Mouse (Mus musculus) frontal cortex, postnatal 36 days (tissue): ENCODE measurements around the gene Col15a1.

Experiments used
- DNase-seq, 2 experiments: peaks; one replicate each; pipeline ENCODE4 v3.0.0; 2022; ENCODE audit warnings: low spot score in 2 of 2

The Col15a1 gene

DNA sequence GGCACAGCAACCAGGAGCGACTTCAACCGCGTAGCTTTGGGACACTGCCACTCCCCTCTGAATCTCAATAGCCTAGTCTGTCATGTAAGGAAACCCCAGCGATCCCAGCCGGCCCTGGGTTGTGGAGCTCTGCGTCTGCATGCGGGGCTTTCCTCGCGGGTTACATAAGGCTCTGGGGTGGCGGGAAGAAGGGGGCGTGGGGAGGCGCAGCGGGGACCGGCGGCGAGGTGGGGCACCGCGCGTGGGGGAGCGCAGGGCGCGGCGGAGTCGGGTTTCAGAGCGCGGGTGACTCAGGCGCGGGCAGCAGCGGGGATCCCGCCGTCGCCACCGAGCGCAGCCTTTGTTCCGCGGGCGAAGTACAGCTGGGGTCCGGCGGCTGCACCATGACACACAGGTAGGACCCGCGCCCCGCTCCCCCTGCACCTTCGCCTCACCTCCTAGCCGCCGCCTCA lies at the start of gene Col15a1:
TSS of gene Col15a1 (plus strand) at position 193 of the 452 bp plus-strand sequence.
- no peak for DNase-seq

DNA sequence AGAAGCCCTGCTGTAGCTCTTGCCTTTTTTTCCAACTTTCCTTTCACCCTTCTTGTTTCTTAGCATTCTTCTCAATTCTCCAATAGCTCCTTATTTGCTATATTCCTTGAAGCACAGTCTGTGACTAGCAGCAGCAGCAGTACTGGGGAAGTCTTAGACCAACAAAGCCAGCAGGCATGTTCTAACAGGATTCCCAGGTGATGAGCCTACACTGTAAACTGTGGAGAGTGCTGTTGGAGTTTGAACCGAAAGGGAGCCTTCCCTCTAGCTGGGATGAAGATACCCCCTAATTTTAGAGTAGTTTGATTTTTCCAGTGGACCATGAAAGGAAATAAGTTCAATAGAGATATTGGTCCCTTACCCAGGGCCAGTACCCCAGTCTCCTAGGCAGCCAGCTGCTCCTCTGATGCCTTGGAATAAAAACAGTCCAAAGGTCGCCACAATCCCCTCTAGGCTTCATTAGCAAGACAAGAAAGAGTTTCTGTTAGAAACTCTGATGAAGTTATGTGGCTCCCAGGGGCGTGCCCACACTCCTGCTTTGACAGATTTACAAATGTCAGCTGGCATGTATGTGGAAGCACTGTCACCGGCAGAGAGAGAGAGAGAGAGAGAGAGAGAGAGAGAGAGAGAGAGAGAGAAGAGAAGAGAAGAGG lies 46.7 kb upstream of the Col15a1 start:
- DNase-seq: no peak

DNA sequence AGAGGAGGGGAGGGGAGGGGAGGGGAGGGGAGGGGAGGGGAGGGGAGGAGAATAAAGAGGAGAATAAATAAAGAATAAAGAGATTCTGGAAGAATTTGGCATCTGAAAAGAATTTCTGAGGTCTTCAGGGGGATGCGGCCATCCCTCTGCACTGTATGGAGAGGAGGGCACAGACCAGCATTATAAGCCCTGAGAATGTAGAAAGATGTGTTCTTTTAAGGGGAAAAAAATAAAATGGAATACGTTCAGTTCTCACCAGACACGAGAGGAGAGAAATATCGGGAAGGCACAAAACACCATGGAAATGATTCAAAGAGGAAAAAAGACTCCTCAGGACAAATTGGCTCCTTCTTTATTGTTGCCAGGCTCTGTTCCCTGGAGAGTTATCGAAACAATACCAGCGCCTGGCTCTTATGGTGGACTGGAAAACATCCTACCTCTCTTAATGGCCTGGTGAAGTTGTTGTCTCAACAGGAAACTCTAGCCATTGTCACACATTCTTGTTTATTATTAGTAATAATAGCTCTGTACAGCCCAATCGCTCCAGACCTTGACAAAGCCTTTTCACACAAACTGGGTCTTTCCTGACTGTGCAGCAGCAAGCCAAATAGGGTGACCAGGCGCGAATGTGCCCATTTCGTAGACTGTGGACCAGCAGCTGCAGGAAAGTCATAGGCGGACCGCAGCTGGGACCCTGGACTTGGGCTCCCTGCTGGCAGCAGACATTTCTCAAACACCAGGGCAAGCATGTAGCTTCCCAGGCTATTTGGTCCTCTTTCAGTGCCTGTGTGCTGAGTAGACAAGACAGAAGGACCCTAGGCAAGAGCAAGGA lies 46.0 kb upstream of the Col15a1 start:
- no peak for DNase-seq

DNA sequence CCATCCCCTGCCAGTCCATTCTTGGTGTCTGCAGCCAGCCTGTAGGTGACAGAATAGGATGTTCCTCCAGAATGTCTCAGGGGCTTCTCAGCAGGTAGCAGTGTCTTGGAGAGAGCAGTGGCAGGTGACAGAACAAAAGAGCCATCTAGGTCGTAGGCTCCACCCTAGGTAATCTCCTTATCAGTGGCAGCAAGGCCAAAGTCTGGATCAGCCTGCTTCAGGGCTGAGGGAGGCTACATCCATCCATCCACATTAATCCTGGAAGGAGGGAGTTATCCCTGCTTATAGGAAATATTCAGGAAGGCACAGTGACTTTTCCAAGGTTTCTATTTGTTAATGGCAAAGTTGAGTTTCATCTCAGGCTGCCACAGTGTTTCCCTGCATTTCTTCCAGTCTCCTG lies 35.6 kb upstream of the Col15a1 start:
- DNase-seq: no peak

DNA sequence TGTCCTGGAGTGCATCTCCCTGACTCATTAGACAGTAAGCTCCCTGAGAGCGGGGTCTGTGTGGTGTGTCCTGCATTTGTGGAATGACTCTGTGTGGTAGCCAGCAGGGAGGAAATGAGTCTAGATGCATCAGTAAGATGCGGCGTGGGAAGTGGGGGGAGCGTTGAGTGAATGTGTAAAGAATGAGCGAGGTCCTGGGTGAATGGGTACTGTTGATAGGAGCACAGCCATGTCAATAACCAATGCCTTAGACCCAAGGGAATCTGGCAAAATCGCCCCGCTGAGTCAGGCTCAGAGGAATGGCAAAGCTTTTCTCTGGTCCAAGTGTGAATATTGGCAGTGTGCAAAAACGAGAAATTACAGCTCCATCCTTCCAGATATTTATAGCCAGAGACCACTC lies 30.9 kb upstream of the Col15a1 start:
- no peak for DNase-seq

DNA sequence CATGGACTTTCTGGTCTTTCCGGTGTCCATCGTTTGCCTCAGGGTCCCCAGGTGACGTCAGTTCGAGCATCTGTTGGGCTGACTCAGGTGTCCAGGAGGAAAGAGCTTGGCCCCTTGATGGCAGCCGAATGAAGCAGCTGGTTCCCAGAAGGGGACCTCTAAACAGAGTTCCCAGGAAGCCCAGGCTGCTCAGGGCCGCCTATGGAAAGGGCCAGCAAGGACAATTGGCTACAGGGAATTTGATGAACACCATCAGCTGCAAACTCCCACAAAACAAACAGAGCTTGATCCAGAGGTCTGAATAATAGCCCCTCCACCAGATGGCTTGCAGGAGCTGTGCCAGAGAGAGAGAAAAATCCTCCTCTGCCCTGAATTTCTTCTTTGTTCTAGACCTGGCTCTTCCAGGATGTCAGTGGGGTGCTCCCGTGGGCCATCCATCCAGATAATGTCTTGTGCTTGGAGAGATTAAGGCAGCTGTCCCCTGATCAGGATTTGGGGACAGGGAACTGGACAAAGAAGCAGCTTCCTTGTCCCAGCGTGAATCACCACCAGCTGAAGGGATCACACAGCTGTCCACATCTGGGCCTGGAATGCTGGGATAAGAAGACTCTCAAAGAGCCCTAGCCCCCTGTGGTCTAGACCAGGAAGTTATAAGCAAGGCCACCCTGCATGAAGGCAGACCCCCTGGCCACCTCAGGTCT lies 29.6 kb upstream of the Col15a1 start:
- no peak for DNase-seq

DNA sequence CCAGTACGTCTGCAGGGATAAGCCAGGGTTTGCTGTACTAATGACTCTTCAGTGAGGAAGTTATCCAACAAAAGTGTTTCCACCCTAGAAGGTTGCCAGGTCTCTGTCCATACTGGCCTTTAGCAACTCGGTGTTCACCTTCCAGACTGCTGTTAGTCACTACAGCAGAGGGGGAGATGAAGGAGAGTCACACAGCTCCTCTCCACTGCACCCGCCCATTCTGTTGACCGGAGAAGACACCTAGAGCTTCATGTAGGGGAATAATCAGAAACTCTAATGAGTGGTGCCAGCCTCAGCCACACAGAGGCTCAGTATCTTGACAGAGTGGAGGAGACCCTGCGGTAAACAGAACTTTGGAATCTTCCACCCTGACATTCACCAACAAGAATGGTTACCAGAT lies 28.4 kb upstream of the Col15a1 start:
- DNase-seq: no peak

DNA sequence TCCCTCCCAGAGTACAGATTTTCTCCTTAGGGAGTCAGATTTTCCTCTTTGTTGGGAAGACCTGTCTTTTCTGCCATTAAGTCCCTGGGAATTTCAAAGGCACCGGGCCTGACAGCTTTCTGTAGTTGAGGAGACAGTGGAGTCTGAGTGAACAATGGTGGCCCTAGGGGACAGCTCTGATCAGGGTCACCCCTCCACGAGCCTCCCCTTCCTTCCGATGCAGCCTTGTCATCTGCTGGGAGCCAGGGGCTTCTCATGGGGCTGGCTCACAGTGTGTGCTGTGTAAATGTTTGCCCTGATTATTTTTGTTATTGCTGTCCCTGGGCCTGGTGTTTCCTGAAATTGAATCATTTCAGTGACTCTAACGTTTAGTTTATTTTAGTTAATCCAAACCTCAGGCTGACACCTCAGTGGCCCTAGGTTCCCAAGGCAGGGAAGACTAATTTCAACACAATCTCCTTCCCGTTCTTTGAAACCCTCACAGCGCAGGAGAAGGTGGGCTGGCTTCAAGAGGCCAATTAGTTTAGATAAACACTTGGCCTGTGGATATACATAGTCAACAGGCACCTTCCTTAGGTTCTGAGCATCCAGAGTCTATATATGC lies 23.8 kb upstream of the Col15a1 start:
- no peak for DNase-seq

DNA sequence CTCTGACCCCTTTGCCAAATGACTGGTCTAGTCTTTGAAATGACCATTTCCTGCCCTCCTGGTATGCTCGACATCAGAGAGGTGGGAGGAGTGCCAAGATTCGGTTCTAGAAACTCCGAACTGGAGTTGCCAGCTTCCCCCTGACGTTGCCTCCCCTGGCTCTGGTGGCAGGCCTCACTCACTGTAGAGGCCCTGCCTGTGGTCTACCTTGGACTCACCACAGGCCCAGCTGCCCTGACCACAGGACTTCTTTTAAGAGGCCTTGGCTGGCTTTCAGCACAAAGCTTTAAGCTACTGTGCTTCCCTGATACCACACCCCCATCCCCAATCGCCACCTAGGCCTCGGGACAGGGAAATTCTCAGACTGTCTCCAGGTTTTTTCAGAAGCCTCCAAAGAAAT lies 21.4 kb upstream of the Col15a1 start:
- no peak for DNase-seq

DNA sequence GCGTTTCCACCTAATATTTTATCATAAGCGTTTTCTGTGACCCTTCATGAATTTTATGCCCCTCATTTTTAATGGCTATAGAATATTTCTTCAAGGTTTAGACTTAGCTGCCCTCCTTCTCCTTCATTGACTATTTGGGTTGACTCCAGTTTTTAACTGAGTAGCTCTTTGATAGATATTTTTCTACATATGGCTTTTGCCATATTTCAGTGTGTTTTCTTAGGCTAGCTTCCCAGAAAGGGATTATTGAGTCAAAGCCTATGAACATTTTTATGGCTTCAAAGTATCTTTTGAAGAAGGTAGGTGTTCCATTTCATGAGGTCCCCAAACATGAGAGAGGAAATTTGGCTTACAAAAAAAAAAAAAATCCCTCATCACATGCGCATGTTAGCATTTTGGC lies 11.8 kb upstream of the Col15a1 start:
- no peak for DNase-seq

DNA sequence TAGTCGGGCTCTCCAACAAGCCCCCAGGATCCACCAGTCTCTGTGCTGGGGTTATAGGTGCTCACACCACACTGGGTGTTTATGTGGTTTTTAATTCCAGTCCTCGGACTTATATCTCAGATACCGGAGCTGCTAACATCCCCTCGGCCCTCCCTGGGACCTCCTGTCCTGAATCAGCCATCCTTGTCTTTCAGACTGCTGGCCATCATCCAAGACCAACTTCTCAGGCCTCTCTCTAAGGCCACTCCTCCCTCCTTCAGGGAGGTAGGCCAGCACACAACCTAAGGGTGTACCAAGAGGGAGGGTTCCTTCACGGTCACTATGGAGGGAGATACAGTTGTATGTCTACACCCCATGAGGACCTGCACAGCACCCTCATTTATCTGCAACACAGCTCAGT lies 4.3 kb upstream of the Col15a1 start:
- DNase-seq: no peak

DNA sequence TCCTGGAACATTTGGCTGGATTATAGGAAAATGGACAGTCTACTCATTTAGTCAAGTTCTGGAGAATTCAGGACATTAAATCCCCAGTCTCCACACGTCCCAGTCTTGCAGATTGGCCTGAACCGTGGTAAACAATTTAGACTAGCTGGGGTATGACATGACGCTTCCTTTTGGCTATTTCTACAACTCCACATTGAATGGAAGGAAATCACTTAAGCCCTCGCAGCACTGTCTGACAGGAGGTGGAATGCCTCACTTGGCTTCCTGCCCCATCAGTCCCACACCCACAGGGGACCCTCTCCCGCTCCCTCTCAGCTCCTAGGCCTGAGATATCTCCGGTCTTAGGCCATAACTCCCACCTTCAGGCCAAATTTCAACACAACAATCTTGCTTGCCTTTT lies 2.1 kb upstream of the Col15a1 start:
- DNase-seq: no peak

DNA sequence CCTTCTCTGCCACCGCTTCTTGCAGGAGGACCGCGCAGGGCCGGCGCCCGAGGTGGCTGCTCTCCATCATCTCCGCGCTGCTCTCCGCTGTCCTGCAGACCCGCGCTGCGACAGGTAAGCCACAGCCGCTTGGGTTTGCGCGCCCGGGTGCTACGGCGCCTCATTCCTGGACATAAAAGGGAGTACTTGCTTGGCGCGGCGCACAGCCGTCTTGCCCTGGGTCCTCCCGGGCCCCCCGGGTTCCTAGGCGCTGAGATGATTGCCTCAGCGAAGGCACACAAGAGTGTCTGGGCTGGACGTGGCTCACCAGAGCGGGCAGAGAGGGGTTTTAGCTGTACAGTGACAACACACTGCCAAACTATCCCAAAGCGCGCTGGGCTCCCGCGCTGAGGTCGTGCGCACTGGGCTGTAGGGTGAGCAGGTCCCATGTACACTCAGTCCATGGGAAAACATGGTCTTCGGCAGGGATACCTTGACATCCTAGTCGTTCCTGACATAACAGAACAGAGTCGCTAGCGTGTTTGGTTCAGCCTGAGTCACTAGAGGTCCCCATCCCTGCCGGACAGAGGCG lies 545 bp downstream of the Col15a1 start:
- no peak for DNase-seq

DNA sequence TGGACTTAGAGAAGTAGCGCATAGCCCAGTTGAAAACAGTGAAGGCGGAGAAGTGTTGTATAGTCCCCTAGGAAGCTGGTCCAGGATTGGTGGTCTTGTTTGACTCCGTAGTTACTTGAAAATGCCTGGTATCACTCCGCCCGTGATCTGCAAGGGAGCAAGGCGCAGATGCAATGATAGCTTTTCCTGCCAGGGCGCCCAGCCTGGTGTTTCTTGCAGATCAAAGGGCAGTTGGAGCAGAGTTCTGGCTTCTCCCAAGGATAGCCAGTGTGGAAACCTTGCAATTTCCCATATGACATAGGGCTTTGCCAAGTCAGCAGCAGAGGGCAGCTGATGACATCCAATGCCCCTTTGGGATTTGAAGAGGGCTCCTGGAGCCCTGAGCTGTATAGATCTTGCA lies 1.5 kb downstream of the Col15a1 start:
- no peak for DNase-seq

DNA sequence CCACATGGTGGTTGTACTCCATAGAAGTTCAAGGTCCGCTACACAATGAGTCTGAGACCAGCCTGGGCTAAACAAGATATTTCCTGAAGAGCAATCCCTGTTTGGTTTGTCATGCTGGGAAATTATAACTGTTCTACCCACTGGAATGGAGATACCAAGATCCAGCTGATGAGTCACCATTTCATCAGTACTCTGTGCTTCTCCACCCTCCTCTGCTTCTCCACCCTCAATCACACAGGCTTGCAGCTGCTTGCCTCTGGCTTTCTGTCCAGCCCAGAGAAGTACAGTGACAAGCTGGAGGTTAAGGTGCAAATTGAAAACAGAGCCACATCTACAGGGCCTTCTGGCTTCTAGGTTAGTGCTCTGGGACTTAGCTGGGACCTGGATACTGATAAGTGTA lies 10.9 kb downstream of the Col15a1 start:
- DNase-seq: no peak

DNA sequence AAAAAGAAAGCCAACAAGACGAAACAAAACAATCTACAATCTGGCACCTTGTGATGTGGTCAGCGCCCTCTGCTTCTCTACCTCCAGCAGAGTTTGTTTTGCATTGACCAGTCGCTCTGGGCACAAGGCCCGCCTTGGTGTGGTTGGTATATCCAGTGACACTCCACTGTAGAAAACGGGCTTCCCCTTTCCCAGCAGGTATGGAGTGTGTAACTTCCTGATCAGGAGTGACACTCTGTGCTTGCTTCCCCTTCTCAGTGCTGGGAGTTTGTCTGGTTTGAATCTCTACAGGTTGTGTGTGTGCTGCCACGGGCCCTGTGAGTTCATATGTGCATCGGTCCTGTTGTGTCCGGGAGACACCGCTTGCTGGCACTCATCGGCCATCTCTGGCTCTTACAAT lies 11.4 kb downstream of the Col15a1 start:
- no peak for DNase-seq

DNA sequence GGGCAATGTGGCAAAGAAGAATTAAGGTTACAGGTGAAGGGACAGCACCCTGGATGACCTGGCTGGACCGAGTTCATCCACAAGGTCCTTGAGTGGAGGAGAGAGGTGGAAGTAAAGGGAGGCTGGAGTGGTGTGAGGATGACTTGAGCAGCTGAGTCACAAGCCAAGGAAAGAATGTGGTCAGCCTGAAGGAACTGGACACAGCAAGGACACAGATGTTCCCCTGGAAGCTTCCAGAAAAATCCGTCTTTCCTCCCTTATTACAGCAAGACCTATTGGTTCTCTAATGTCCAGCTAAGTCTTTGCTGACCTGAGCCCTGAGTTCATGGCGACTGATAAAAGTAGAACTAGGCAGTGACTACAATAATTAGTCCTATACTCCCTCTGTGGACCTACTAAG lies 12.6 kb downstream of the Col15a1 start:
- DNase-seq: no peak

DNA sequence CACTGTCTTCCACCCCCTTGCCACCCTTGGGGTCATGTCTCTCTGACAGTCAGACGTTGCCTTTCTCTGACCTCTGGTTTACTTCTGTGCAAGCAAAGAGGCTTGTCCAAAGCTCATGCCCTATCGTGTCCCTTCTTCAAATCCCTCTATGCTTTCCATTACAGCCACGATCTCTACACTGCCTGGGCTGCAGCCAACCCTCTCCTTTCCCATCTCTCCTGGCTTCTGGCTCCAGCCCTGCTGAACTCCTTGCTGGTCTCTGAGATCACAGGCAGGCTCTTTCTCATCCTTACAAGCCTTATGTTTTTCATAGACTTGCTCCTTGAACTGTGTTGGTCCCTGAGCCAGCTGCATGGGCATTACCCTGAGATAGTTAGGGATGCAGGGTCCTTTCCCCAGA lies 14.2 kb downstream of the Col15a1 start:
- no peak for DNase-seq

DNA sequence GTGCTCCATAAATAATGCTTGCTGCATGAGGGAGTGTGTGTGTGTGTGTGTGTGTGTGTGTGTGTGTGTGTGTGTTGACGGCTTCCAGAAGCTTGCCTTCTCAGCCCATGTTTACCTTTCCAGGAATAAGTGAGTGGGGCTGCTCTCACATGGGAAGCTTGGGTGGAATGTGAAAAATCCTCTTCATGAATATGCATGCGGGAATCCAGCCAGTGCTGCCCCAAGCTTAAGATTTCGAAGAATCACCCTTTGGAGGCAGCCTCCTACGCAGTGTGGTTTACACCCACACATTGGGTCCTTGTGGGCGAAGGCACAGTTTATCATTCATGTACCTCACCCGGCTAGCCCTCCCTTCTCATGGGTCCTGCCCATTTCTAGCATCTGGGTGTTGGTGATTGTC lies 18.0 kb downstream of the Col15a1 start:
- peak; percentile 57 to 75 for DNase-seq

DNA sequence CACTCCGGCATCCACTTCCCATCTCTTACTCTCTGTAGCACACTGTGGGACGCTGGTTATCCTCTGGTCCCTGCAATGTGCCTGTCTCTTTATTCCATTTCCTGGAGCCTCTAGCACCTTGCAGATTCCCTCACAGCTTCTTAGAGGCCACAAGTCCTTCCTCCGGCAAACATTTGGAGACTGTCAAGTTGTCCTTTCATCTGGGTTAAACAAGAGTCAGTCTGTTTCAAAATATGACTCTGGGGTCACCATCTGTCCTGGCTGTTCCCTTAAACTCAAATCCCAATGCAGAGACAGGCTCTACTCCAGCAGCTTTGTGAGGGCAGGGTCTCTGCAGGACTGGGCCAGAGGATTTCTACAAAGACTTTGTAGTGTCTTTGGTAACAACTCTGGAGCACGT lies 19.1 kb downstream of the Col15a1 start:
- no peak for DNase-seq

DNA sequence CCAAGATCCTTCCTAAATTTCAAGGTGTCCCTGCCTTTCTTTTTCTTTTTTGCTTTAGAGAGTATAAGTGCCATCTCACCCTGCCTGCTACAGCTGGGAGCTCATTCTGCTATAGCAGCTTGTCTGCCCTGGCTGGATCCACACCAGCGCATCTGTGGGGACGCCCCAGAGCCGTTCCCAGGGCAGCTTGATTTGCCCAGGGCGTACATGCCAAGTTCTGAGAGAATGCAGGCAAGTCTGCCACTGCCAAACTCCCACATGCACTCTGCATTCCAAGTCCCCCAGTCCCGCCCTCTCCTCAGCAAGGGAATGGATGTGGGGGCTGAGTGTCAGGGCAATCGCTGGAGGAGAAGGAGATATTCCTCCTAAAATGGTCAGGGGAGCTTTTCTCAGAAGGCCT lies 19.8 kb downstream of the Col15a1 start:
- peak; percentile 75 to 82 for DNase-seq

DNA sequence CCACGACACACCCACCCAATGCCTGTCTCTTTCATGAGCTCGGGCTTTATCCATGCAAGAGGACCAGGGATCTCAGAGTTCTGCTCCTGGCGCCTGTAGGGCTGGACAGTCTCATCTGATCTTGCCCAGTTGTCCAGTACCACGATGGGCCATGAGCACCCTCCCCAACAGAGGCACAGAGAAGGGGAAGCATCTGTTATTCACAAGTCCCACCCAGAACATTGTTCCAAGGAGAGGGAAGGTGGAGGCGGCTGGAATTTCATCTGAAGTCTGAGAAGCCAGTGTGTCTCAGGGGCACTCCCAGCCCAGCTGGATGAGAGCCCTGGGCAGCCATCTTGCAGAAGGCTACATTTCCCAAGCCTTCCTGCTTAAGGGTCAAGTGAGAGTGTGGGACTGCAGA lies 21.0 kb downstream of the Col15a1 start:
- no peak for DNase-seq
